Mouse (Mus musculus) olfactory bulb, adult 2 months (tissue): ENCODE results near the gene Ifnab.

Experiments
- CTCF ChIP-seq: fragments of 200-500 bp; IDR thresholded peaks from 2 replicates; pipeline ENCODE4 v1.5.1; 2012; ENCODE audit warnings: low read depth, mild to moderate bottlenecking, low read length, moderate library complexity; ENCODE audit not compliant: insufficient read depth
- POLR2A ChIP-seq: fragments of 200-500 bp; IDR thresholded peaks from 2 replicates; pipeline ENCODE4 v1.6.1; 2012; ENCODE audit warnings: mild to moderate bottlenecking, low read depth, low read length, moderate library complexity; ENCODE audit not compliant: insufficient read depth

GRCm38 (mm10) chr4:88723497-88724090, 32.4 kb upstream of the Ifnab start:
- TF ChIP-seq POLR2A (no peak), CTCF (no peak)
